Mouse (Mus musculus) kidney, adult 9 months (tissue): Measurements from ENCODE around the gene Serinc2.

Experiments used
- DNase-seq: peaks from one replicate; pipeline ENCODE4 v3.0.0; 2022

The Serinc2 gene

DNA sequence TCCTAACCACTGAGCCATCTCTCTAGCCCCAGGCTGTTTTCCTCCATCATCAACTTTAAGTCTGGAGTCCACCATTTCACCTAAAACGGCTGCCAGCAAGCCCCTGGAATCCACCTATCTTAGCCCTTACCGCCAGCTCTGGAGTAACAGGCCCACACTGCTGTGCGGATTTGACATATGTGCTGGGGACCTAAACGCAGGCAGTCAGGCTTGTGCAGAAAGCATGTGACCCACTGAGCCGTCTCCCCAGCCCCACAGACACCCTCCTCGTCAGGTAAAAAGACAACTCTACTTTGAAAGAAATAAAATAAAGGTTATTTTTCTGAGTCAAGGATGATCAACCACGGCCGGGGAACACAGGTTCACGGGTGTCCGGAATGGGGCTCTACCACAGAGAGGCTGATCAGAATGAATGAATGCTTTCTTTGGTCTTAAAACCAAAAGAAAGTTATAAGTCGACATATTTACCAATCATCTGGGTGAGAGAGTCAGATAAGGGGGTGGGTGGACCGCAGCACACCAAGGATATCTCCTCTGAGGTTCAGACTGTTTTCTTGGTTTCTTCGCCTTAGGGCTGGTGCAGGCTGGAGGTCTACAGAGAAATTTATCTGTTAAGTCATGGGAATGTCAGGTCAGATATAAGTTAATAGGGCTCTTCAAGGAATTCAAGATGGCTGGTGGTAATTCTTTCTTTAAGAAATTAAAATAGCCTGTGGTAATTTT, 17.4 kb upstream of the Serinc2 start:
- DNase-seq: no peak

DNA sequence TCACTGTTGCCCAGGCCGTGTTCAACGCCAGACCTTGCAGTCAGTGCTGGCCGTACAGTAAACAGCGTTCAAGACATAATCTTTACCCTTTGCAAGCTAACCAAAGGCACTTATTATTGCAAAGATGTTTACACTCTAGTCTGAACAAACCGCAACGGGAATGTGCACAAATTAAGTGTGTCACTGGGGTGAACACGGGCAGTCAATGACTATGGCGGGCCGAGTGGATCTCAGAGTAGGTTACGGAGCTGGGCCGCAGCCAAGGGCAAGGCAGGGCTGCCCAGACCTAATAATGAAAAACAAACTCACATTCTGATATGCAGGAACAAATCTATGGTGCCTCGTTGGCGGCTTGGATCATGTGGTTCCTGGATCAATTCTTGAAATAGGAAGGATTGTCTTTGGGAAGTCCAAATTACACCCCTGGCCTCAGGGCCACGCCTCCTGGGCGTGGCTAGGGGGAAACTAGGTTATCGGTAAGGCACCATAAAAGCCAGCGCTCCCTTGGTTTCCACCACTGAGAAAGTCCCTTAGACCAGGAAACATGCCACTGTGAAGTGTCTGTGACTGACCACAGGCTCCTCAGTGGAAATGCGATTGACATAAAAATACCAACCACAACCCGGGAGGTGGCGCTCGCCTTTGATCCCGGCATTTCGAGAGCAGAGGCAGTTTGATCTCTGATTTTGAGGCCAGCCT, 16.2 kb upstream of the Serinc2 start:
- DNase-seq: no peak

DNA sequence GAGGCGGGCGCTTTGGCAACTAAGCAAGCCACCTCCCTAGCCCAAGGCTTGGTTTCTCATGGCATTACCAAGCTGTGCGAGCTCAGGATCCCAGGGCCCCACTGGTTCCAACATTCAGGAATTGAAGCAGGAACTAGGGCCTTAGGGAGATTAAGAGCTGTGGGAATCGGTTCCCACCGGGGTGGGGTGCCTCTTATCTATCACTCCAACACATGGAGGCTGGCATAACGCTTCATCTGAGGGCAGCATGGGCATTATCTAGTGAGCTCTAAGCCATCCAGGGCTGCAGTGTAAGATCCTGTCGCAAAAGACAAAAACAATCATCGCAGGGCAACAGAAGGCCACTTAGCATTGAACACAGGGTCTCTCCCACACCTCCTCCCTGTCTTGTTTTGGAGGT, 15.5 kb upstream of the Serinc2 start:
- DNase-seq: no peak

DNA sequence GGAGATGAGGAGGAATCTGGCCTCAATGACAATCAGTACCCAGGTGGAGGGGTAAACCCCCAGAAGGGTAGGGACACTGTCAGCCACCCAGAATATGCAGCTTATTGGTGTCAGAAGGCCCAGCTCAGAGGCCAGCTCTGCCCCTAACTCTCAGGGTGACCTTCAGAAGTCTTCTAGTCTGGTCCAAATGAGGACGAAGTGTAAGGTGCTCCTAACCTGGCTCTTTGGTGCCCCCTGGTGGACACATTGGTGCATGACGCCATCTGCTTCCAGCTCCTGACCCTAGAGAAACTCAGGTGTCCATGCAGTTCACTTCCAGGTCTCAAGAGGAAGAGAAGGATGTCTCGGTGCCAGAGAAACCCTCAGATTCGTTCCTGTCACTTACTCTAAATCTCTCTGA, 13.3 kb upstream of the Serinc2 start:
- DNase-seq: peak; percentile 89

DNA sequence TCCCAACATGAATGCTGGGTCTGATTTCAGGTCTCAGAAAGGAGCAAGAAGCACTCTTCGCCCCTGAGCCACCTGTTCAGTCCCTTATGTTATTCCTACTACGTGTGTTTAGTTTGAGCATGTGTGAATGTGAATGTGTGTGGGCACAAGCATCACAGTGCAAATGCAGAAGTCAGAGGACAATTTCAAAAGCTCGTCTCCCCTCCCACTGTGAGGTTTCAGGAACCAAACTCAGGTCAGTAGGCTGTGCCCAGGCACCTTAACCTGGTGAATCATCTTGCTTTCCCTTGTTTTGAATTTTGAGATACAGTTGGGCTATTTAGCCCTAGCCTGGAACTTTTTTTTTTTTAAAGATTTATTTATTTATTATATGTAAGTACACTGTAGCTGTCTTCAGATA, 10.8 kb upstream of the Serinc2 start:
- no peak for DNase-seq

DNA sequence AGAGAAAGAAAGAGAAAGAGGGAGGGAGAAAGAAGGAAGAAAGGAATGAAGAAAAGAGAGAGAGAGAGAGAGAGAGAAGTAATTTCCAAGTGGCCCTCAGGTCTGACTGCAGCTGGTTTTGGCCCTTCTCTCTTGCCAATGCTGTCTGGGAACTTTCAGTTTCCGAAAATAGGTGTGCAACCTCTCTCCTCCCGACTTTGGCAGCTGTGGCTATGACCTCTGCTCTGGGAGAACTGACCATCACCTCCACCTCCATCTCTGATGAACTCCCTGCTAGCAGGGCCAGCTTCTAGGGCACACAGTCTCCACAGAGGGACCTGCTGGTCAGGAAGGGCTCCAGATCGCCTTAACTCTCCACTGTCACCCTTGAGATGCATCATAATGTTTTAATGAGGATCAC, 7.5 kb upstream of the Serinc2 start:
- no peak for DNase-seq

DNA sequence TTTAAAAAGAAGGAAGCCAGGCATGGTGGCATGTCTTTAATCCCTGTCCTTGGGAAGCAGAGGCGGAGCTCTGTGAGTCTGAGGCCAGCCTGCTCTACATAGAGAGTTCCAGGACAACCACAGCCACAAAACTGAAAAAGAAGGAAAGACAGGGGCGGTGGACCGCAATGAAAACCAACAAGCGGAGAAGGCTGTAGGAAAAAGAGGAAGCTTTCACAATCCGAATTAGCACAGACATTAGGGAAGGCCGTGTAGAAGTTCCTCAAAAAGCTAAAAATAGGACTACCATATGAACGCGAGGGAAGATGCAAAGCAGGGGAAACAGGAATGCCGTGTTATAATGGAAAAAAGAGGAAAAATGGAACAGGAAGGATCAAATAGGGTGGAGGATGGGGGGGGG, 4.8 kb upstream of the Serinc2 start:
- no peak for DNase-seq

DNA sequence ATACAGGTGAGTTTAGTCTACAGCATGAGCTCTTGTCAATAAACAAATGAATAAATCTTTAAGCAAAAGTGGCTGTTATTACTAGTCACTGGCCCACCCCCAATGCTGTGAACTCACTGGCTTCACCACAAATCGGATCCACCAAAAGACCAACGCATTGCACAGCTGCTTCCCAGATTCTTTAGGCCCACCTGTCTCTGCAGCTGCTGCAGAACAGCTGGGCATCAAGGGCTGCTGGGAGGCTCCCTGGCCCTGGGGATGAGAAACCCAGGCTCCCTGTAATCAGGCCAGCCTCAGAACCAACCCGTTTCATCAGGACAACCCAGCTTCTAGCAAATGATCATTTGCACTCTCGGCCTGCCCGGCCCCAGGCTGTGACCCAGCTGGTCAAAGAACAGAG, 3.9 kb upstream of the Serinc2 start:
- no peak for DNase-seq

DNA sequence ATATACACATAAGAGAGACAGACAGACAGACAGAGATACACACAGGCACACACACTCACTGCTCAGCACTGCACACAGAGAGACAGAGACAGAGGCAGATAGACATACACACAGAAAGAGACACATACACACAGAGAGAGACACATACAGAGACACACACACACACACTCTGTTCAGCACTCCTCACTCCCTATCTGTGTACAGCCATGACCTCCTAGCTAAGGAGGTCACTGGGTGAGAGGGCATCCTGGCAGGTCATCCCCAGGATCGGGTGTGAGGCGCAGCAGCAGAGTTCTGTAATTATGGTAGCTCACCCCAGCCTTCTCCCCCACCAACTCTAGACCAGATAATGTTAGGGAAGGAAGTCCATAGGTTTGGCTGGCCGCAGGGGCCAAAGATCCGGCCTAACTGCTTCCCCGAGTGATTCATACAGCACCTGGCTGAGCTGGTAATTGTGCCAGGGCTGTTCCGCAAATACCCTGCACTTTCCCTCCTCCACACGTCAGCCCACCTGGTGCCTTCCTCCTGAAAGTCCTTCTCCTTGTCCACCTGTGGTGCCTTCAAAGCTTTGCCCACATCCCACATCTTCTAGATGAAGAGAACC, 2.3 kb downstream of the Serinc2 start:
- no peak for DNase-seq

DNA sequence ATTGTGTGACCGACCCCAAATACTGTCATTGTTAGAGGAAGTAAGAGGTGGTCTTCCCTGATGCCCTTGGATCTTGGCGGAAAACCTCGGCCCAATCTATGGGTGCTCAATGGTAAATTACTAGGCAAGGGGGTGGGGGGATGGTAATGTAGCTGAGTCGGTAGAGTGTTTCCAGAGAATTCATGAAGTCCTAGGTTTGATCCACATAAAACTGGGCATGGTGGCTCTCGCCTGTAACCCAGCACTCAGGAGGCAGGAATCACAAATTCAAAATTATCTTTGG, 3.2 kb downstream of the Serinc2 start:
- no peak for DNase-seq

DNA sequence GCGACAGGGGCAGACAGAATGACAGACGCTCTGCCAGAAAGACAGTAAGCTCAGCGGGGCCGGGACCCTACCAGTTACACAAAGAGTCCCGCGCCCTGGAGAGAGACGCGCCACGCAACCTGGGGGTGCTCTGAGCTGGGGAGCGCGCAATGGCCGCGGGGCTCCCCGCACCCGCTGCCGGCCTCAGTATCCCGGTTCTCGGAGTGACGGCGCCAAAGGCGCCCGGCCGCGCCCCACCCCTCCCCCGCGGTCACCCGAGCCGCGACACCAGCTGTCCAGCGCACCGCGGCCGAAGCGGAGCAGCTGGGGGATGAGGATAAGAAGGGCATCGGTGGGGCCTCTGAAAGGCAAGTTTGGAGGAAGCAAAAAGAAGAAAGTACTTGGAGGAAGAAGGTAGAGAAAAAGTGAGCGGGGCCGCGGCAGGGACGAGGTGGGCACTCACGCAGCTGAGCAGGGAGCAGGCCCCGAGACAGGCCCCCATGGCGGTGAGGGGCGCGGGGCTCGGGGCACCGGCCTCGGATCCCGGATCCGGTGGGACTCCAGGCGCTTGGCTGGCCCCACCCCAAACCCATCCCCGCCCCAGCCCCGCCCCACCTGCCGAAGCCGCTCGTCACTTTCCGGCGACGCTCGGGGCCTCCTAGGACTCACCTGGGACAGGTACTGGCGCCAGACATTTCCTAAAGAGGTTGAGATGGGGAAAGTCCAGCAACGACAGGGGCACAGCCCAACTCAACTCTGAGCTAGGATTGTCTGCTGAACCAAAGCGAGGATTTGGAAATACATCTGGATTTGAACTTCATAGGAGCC, 3.8 kb downstream of the Serinc2 start:
- DNase-seq: peak; percentile 31

DNA sequence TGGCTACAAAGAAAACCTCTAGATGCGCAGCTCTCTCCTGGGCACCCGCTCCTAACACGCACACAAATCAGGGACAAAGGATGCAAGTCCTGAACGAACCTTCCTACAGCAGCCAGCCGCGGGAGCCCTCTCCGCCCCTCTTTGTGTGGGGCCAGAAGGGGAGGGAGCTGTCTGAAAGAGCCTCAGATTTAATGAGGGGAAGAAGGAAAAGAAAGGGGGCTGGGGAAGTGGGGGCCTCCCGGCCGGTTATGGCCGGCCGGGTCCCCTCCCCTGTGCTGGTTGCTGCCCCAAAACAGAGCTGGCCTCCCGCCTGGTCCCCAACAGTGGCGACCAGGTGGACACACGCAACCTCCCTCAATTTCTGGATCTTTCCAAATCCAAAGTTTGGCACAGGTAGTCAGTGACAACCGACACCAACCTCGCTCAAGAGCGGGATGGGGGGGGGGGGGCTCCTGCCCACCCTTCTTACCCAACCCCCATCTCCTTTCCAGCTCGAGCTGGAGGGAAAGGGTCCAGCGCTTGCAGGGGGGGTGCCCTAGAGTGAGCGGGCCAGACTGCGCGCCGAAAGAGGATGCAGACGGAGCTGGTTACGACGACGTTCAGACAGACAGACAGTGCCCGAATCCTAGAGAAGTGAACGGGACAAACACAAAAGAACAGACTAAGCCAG, 4.5 kb downstream of the Serinc2 start:
- no peak for DNase-seq

DNA sequence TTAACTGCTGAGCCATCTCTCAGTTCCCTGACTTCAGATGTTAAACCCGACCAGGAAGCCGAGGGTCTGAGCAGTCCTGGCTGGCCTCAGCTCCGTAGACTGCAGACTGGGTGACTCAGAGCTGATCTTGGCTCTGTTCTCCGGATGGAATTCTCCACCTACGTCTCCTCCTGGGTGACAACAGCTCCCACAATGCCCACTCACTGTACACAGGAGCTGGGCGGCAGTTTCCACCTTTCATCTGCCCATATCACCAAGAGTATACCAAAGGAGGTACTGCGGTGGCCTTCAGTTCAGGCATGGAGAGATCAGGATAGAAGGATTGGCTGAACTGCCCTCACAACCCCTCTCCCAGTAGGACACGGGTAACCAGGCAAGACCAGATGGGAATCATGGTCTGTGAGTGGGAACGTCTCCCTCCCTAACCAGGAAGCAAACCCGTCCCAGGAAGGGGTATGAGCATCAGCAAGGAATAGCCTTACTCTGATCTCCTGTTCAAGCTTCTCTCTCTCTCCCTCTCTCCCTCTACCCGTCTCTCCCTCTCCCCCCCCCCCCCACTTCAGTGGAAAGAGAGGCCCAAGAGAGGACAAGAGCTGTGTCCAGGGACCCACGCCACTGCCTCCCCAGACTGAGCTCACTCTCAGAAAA, 5.2 kb downstream of the Serinc2 start:
- no peak for DNase-seq

DNA sequence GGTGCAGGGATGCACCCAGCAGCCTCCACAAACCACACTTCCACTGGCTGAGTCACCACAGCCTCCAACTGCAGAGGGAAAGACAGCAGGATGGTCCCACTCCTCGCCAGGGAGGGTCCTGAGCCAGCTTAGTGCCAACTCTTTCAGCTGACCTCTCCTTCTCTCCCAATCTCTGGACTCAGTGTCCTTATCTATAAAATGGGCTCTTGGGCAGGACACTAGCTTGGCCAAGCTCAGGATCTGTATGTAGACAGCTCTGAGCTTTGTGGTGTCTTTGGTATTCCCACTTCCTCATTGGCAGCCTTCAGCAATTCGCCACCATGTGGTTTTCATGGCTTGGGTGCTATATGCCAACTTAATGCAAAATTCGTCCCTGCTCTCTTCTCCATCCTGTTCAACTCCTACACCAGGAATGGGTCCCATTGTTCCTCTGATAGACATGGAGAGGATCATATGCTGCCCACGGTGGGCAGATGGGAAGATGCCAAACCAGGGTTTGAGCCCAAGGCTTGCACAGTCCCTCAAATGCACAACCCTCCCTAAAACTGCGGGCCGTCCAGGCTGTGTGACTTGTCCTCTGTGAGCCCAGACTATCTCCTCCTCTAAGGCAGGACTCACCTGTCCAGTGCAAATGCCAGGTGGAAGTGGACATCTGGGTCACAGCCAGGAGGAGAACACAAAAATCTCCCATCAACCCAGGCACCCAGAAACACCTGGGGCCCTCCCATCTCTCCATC, 8.2 kb downstream of the Serinc2 start:
- DNase-seq: no peak

DNA sequence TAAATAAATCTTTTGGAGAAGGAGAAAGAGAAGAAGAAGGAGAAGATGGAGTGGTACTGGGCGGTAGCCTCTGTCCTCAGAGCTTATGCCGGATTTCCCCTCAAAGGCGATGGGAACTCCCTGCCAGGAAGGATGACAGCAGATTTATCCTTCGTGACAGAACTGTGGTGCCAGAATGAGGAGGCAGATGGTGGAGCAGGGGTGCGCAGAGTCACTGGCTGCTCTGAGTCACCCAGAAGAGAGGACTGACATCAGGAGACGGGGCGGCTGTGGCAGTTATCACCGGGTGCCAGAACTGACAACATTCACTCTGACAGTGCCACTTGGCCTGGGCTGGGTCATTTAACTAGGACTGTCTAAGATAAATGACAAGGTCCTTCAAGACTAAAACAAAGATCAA, 8.9 kb downstream of the Serinc2 start:
- no peak for DNase-seq

DNA sequence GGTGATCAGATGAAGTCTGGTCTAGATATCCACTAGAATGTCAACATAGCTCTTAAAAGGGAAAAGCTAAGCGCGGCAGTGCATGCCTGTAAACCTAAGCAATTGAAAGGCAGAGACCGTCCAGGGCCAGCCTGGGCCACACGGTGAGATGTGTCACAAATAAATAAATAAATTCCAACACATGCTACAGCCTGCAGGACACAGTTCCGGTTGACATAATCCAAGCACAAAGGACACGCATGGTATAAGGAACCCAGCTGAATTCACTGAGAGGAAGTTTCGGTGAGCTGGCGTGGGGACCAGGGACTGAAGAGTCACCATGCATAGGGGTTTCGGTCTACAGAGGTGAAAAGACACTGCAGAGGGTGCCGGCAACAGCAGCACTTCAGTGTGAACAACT, 10.3 kb downstream of the Serinc2 start:
- no peak for DNase-seq

DNA sequence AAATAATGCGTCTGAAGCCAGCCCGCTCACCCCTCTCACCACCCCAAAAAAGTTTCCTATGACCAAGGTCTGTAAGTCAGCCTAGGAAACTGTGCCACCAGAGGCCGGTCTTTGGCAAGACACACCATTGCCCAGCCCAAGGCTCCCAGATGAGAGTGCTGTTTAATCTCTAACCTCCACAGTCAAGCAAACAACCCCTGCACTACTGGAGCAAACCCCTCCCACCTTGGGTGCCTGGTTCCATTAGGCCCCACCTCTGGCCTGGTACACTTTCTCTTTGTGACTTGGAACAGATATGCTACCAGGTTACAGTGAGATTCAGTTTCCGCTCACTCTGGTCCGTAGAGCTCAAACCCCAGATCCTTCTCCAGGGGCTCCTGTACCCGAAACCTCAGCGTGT, 11.9 kb downstream of the Serinc2 start:
- DNase-seq: peak; percentile 85

DNA sequence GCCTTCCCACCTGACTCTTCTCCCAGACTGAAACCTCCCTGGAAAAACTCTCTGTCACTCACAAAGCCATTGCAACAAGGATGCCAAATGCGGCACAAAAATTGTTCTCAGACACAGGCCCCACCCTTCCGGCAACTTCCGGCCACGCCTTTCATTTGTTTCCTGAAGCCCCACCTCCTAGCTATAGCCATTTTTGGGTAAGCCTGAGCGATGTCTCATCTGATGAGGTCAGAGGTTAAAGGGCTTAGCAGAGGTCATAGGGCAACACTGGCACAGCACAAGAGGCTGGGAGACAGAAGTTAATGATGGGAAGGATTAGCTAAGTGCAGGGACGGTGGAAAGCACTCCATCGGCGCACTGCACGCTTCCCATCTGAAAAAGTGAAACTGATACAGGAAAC, 12.4 kb downstream of the Serinc2 start:
- DNase-seq: peak; percentile 26

DNA sequence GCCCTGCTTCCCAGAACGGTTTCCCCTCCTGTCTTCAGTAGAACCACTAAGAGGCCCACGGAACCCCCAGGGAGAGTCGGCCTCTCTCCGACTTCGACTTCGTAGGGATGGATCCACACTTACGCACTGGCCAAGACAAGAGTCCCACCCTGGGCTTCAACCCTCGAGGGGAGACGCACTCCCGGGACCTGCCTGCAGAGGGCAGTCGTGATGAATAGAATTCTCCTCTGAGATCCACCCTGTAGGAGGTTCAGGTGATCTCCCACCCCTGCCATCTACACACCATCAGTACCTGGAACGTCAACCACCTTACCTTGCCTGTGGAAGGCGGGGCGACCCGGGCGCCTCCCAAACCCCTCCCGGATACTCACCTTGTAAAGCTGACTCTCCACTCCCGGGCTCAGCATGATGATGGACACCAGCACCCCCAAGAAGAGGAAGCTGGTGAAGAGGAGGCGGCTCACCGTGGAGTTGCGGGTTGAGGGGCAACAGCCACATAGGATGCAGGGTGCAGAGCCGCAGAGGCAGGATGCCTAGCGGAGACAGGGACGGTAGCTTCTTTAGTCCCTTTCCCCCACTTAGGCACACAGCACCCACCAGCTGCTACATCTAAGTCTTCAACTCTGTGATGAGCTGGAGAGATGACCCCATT, 14.2 kb downstream of the Serinc2 start:
- DNase-seq: peak; percentile 71

DNA sequence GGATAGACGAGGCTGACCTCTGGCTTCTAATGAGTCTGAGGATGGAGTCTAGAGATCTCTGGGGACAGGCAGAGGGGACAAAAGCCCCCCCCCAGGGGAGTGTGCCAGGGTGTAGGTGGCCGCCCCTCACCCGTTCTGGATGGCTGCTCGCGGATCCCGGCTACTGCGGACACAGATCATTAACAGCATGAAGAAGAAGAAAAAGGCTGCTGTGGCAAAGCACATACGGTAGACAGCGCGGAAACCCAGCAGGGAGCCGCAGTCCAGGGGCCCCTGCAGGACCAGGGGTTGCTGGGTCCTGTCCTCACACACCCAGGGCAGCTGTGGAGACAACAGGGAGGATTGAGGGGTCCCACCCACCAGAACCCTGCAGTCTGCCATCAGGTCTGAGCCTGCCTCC, 14.9 kb downstream of the Serinc2 start:
- DNase-seq: no peak

DNA sequence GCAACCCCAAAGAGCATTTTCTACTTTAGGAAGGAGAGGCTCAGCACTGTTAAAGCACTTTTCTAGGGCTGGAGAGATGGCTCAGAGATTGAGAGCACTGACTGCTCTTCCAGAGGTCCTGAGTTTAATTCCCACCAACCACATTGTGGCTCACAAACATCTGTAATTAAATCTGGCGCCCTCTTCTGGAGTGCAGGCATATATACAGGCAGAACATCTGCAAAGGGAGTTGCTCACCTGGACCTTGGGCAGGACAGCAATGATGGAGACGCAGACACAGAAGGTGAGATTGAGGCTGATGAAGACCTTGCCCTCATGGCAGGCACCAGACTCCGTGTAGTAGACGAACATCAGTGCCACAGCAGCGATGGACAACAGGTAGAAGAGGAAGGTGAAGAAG, 18.6 kb downstream of the Serinc2 start:
- peak; percentile 24 for DNase-seq
